Mouse (Mus musculus) cerebellum, adult (tissue): ENCODE results near the gene Fbl.
"Not testable (repeated sequence)": the region's sequence is repeated elsewhere in the genome, so short reads cannot be mapped to it uniquely, and the experiment has no call there.

Experiments used
- ATAC-seq: cut with Nextera tagmentation; 2 replicates; pipeline ENCODE4 v1.9.2; 2017; ENCODE audit warnings: mild to moderate bottlenecking, moderate library complexity, mixed read lengths; ENCODE audit not compliant: insufficient number of reproducible peaks, low FRiP score, low TSS enrichment

Fbl gene

DNA sequence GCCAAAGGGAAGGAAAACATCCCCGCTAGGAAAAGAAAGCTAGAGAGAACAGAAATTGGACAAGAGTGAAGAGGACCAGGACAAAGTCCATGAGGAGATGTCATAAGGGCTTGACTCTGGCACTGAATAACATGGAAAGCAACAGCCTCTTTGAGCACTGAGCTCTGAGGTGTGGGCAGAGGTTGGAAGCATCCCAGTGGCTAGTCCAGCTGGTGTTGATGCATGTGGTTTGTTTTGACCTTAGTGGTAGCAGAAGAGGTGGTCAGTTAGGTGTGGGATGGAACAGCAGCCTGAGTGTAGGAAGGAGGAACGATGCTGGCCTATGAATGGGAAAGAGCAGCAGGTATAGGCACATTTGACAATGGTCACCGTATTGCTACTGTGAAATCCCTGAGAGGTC lies 22.0 kb downstream of the Fbl start:
- ATAC-seq, result no peak

DNA sequence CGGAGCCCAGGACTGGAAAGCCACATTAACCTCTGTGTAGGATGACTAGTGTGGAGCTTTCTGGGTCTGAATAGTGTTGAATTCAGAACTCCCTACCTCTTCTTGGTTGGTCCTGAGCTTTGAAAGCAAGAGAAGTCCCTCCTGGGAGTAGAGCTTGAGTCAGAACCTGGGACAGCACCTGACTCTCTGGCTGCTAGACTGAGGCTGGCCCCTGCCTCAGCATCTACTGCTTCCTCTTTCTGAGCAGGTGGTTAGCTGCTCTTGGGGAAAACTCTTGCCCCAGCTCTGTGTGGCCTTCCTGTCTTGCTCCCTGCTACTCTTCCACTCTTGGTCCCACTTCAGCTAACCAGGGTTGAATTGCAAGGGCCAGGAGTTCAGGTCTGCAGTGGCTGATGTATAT lies 22.4 kb downstream of the Fbl start:
- no peak for ATAC-seq

DNA sequence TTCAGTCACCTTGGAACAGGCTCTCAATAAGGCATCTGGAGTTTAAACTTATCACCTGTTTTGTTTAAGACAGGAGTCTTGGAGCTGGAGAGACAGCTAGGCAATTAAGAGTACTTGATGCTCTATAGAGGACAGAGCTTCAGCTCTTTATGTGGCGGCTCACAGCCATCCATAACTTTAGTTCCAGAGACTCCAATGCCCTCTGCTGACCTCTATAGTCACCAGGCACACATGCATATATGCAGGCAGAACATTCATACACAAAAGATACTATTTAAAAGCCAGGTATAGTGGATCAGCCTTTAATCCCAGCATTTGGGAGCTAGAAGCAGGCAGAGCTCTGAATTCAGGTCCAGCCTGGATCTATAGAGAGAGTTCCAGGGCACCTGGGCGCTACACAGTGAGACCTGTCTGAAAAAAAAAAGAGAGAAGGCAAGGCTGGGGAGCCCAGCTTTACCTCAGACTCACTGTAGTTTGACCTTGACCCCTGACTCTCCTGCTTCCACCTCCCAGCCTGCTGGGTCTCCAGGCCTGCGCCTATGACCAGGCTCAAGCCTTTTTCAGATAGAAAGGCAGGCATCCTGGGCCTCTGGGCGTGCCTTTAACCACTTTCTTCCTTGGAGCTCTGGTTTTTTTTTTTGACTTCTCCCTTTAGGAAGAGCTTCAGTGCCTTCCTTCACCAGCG lies 26.0 kb downstream of the Fbl start:
- no peak for ATAC-seq

DNA sequence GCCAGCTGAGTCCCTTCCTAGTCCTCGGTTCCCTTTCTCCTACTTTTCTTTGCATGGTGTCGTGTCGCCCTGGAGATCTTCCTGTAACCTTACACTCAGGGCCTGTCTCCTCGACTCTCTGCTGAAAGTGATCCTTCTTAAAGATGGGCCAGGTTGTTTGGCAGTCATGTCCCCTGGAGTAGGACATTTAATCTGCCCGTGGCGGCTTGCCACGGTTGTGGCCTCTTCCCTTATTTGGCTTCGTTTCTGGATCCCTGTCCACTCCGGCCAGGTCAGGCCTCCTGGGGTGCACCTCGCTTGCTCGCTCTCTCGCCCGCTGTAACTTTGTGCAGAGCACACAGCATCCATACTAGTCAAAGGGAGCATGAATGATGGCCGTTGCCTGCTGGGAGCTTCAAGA lies 27.0 kb downstream of the Fbl start:
- no peak for ATAC-seq

DNA sequence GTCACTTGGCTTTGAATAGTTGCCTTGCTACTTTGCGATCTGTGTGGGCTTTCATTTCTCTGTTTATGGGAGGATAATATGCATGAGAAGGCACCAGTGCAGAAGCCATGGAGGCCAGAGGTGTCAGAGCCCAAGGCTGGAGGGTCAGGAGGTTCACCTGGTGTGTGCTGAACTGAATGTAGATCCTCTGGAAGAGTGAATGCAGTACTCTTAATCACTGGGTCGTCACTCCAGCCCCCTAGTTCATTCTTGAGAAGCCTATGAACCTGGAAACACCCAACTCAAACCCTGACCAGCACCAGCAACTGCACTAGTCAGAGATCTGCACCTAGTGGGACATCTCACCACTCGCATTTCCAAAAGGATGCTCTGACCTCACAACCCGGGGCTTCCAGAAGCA lies 29.5 kb downstream of the Fbl start:
- ATAC-seq, result no peak

DNA sequence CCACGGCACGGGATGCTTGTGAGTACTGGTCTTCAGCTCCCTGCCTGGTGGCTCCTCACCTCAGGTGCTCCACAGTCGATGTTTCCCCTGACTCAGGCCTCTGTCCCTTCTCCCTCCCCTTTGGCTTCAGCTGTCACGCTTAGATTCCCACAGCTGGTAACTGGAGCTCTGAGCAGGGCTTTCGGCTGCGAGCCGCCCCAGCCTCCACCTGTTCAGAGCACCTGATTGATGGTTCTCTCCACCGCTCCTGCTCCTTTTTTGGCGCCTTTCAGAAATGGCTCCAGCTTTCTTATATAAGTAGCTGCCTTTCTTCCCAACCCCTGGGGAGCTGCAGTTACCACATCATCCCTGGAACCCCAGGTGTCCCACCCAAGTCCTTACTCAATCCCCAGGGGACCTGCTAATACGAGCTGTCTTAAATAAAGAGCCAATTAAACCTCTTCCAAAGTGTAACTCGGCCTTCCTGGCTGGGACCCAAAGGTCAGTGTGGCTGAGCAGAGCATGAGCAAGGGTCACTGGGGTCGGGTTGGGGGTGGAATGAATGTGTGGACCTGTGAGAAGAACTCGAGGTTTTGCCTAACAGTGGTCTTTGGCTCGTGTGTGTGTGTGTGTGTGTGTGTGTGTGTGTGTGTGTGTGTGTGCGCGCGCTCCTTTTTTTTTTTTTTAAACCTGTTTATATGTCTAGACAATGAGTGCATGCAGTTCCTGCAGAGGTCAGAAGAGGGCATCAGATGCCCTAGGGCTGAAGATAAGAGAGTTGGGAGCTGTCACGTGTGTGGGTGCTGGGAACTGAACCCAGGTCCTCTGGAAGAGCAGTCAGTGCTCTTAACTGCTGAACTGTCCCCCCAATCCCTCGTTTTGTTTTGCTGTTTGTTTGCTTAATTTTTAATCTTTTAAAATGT lies 33.9 kb downstream of the Fbl start:
- ATAC-seq, result no peak

DNA sequence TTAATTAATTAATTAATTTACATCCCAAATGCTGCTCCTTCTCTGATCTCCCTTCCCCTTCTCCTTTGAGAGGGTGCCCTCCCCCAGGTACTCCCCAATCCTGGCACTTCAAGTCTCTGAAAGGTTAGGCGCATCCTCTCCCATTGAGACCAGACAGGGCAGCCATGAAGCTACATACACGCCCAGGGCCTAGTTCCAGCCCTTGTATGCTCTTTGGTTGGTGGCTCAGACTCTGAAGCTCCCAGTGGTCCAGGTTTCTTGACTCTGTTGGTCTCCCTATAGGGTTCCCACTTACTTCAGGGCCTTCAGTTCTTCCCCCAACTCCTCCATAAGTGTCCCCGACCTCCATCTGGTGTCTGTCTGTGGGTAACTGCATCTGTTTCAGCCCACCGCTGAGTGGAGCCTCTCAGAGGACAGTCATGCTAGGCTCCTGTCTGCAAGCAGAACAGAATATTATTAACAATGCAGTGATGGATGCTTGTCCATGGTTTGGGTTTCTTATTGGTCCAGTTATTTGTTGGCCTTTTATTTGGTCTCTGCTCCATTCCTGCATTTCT lies 36.6 kb downstream of the Fbl start:
- no peak for ATAC-seq

DNA sequence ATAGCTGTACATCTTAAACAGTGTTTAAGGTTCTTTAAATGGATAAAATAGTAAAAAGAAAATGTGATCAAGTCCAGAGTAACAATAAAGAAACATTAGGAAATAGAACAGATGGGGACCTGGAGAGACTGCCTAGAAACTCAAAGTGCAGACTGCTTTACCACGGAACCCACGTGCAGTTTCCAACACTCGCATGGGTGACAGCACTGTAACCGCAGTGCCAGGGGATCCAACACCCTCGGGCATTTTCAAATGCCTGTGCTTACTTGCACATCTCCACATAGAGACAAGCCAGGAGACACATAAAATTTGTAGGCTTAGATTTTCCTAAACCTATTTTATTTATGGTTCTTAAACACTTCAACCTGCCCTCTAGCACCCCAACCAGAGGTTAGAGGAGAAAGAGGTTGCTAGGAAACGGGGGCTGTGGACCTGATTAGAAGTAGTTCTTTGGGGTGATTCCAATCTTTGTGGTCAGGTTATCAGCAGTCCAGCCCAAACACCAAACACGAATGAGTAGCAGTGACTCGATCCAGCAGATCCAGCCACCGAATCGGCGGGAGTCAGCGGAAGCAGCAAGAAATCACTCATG lies 39.0 kb downstream of the Fbl start:
- ATAC-seq, result no peak

DNA sequence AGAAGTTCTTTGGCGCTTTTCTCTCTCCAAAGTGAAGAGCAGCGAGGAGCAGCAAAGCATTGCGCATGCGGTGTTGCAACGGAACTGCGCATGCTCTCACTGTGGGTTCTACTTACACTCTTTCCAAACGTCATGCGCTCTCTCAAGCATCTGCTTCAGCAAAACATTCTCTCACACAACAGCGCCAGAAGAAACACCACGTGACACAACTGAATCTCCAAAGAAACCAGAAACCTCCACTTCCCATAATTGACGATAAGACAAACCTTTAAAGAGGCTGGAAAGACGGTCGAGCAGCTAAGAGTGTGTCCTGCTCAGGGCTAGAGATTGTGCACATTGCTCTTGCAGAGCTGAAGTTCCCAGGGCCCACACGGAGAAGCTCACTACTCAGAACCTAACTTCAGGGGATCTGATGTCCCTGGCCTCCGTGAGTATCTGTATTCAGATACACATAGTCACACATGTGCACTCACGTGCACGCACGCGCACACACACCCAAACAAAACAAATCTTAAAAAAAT lies 39.5 kb downstream of the Fbl start:
- no peak for ATAC-seq

DNA sequence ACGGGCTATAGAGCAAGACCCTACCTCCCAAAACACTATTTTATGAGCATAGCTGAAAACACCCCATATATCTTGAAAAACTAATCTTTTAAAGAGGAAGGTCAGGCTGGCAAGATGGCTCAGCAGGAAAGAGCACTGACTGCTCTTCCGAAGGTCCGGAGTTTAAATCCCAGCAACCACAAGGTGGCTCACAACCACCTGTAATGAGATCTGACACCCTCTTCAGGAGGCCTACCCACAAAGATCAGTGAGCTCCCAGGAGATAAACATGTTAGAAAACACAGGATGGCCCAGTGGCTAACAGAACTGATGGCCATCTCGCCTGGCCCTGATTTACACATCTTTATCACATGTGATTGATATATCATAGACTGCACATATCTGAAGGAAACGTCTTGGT lies 41.2 kb downstream of the Fbl start:
- no peak for ATAC-seq

DNA sequence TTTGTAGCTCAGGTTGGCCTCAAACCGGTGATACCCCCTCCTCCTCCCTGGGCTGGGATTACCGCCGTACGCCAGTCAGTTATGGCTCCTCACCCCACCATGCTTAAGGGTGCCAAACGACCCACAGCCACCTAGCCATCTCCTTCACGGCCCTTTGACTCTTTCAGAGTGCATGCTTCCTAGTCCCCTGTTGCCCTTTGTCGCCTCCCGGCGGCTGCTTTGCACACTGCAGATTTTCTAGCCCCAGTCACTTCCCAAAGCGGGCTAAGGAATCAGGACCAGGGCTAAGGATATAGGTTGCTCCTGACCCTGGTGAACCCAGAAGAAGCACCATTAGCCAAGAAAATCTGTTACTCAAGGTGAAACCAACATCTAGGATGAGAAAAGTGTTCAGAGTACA lies 44.6 kb downstream of the Fbl start:
- no peak for ATAC-seq

DNA sequence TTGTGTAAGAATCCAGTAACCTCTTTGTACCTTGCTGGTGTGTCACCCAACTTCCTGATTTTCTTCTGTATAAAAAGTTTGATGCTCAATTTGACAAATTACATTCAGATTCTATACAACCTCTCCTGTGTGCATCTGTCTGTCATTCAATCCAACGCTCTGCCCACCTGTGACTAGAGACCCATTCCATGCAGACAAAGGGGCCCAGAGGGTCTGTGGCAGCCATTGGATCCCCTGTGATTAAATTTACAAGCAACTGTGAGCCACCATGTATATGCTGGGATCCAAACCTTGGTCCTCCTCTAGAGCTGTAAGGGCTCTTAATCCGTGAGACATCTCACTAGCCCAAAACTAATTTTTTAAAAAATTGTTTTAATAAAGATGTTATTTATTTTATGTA lies 46.4 kb downstream of the Fbl start:
- not testable (repeated sequence) for ATAC-seq

DNA sequence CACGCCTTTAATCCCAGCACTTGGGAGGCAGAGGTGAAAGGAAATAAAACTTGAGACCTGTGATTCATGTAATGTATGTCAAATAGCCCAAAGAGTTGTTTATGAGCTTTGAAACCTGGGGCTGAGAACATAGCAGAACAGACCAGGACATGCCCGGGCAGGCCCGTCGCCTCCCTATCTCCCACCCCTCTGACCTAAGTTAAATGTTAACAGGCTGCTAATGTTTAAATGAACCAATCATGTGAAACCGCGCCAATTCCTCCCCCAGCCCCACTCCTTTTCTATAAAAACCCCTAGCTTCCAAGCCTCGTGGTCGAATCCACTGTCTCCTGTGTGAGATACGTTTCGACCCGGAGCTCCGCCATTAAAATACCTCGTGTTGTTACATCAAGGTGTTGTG lies 48.3 kb downstream of the Fbl start:
- not testable (repeated sequence) for ATAC-seq

DNA sequence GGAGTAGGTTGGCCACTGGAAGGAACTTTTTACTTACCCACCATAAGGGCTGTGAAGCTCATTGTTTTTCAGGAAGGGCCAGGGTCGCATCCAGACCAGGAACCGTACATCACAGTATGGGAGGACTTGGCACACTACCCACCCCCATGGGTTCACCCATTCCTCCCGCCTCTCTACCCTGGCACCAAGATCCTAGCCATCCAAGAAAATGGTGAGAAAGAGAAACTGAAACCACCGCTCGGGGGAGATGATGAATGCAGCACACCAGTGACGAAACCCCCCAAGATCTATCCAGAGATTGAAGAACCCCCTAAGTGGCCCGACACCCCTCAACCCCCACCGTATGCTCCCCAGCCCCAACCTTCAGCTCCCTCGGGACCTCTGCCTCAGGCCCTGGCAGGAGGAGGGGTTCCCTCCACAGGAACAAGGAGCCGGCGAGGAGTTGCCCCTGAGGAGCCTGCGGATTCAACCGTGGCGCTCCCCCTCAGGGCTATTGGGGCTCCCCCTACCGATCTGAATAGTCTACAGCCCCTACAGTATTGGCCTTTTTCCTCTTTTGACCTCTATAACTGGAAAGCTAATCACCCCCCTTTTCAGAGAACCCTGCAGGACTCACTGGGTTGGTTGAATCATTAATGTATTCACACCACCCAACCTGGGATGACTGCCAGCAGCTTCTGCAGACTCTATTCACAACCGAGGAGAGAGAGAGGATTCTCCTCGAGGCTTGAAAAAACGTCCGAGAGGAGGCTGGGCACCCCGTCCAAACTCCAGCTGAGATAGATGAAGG lies 49.6 kb downstream of the Fbl start:
- ATAC-seq, result not testable (repeated sequence)

DNA sequence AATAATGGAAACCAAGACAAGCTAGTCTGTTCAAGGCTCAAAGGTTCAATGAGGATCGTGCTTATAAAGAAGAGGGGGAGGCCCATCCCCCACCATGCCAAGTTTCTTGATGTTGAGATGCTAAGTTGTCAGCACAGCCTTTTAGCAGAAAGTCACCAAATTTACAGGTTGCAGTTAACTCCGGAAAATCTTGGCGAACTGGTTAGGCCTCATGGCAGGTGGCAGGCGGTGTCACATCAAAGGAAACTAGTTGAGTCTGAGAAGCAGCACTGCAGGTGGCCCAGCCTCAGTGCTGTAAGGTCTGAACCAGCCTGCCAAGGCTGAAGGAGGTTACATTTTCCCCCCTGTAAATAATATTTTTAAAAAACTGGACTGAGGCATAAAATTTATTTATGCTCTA lies 57.3 kb downstream of the Fbl start:
- not testable (repeated sequence) for ATAC-seq

DNA sequence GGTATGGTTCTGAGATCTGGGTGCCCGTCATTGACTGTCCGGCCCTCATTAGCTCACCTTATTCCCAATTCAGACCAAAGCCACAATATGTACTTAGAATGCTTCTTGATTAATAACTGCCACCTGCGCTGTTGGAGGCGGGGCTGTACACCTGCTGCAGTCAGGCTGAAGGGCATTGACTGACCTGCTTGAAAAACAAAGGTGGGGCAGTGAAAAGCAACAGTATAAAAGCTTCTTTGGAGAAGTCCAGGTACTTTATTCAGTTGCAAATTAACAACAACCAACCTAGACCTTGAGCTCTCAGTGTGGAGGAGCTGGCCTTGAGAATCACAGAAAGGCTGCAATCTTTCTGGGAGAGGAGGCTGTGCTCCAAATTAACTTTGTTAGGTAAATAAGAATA lies 57.9 kb downstream of the Fbl start:
- ATAC-seq, result not testable (repeated sequence)
